Mouse (Mus musculus) intestine, embryonic 14.5 days (tissue): Measurements from ENCODE around the gene Bax. TPM values are rescaled to one million over a fixed set of nuclear protein-coding genes. Genes with fewer than 3 reads are reported as not detected.
"Not testable (repeated sequence)": the region's sequence is repeated elsewhere in the genome, so short reads cannot be mapped to it uniquely, and the experiment has no call there.

Experiments used
- ATAC-seq: fragments of 200-750 bp; cut with Nextera tagmentation; replicated peaks from 2 replicates; pipeline ENCODE4 v1.8.0; 2017; ENCODE audit warnings: low read depth, moderate number of reproducible peaks, moderate TSS enrichment, moderate library complexity; ENCODE audit not compliant: low FRiP score, low TSS enrichment
- DNase-seq: peaks from one replicate; pipeline ENCODE4 v3.0.0-alpha.2; 2018; ENCODE audit warnings: low spot score
- H3K27ac ChIP-seq: fragments of 300-500 bp; sonication (generic); 2 replicates; pipeline ENCODE4 v1.5.1; 2014; ENCODE audit warnings: low read depth, mild to moderate bottlenecking, control low read depth
- H3K27me3 ChIP-seq: fragments of 300-500 bp; sonication (generic); replicated peaks from 2 replicates; pipeline ENCODE4 v1.6.1; 2014; ENCODE audit warnings: low read length, control low read depth; ENCODE audit not compliant: control insufficient read depth, insufficient read depth
- H3K36me3 ChIP-seq: fragments of 300-500 bp; sonication (generic); 2 replicates; pipeline ENCODE4 v1.6.1; 2014; ENCODE audit warnings: low read length, control low read depth; ENCODE audit not compliant: control insufficient read depth, insufficient read depth
- H3K4me1 ChIP-seq: fragments of 300-500 bp; sonication (generic); replicated peaks from 2 replicates; pipeline ENCODE4 v1.6.1; 2014; ENCODE audit warnings: low read length, control low read depth, mixed read lengths; ENCODE audit not compliant: control insufficient read depth, insufficient read depth
- H3K4me2 ChIP-seq: fragments of 300-500 bp; sonication (generic); 2 replicates; pipeline ENCODE4 v1.6.1; 2014; ENCODE audit warnings: low read length
- H3K4me3 ChIP-seq: fragments of 300-500 bp; sonication (generic); 2 replicates; pipeline ENCODE4 v1.5.1; 2014; ENCODE audit warnings: low read depth, low read length, control low read depth, mixed read lengths
- H3K9ac ChIP-seq: fragments of 300-500 bp; sonication (generic); 2 replicates; pipeline ENCODE4 v1.6.1; 2014; ENCODE audit warnings: mild to moderate bottlenecking, low read length
- H3K9me3 ChIP-seq: fragments of 300-500 bp; sonication (generic); 2 replicates; pipeline ENCODE4 v1.6.1; 2016; ENCODE audit warnings: low read length, control low read depth; ENCODE audit not compliant: control insufficient read depth
- WGBS: fragments of 180-500 bp; shearing (Covaris S2); extraction: QIAGEN DNeasy Blood & Tissue Kit; methylation state at CpG from one replicate; pipeline ENCODE4 v1.1.7; 2014; 5-methylcytosine and 5-hydroxymethylcytosine counted together
- polyA plus RNA-seq: library from polyadenylated mRNA; unstranded; fragments of >200 nt; fragmentation: Nextera tagmentation; extraction: Ambion mirVana; gene quantifications from 2 replicates; pipeline ENCODE4 v1.2.1, GENCODE M21; 2014

The Bax gene
- polyA plus RNA-seq, 1 experiment from 2014 or later = 139 TPM

DNA sequence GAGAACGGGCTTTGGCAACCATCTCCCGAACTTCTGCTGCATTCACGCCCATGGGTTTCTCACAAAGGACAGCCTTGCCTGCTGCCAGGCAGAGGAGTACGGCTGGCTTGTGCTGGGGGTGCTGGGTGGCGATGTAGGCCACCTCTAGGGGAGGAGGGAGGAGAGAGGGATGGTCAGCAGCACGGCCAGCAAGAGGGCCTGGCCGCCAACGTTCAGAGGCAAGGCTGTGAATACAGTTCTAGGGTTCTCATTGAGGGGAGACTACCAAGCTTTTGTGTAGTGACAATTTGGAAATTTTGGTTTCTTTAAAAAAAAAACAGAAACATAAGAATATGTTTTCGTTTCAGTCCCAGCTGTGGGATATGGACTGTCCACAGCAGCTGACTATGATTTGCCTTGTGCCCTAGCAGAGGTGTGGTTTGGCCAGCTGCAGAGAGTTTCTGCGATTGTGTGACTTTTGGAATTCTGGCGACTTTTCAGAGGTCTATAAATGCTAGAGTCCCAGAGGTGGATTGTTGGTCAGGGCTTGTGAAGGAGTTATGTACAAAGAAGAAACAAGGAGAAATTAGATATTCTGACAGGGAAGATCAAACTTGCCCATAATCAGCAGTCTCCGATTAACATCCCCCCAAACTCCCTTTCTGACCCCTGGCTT is 20.2 kb upstream of the Bax start, which contains the start of gene Gm45808:
Gene Gm45808, minus strand, starts transcription at position 51 of the 655 bp plus-strand sequence.
- no peak within 1 kb of the TSS for H3K9ac ChIP-seq
- peaks cover 15% of the 10 kb centered on the region for H3K4me1 ChIP-seq
- no peak within 1 kb of the TSS for H3K4me3 ChIP-seq
- no peaks in the 10 kb centered on the region for H3K27me3 ChIP-seq
- H3K4me2 ChIP-seq = no peak within 1 kb of the TSS
- no peaks in the 10 kb centered on the region for H3K9me3 ChIP-seq
- WGBS = 83% methylated on average over 12 of the region's 12 CpGs
- H3K27ac ChIP-seq = peak within 1 kb of the TSS; percentile 49; the same call in 1 of the 2 replicates
- DNase-seq = no peak
- no peak for ATAC-seq
- H3K36me3 ChIP-seq = no peaks in the 10 kb centered on the region

DNA sequence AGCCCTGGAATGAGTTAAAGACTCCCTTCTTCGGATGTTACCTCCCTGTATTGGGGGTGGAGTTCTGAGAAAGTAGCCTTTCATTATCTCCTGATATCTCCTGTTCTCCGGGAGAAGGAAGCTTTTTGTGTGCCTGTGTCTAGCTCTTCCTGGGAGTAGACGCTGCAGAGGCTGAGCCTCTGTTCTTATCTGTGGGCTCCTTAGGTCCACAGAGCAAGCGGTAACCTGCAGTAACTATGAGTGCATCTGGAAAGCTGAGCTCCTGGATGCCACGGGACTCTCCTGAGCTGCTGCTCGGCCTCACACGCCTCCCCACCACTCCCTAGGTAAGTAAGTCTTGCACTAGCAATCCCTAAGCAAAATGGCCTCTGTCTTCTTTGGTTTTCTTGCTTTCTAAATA is 19.5 kb upstream of the Bax start:
- ATAC-seq = no peak
- Histone ChIP-seq H3K27ac (no peak overlapping the region), H3K4me1 (peaks cover 13% of the 10 kb centered on the region), H3K4me2 (no peak overlapping the region), H3K4me3 (no peak overlapping the region), H3K9me3 (no peaks in the 10 kb centered on the region), H3K36me3 (no peaks in the 10 kb centered on the region), H3K9ac (no peak overlapping the region), H3K27me3 (no peaks in the 10 kb centered on the region)
- 62% methylated on average over 7 of the region's 7 CpGs for WGBS
- no peak for DNase-seq

DNA sequence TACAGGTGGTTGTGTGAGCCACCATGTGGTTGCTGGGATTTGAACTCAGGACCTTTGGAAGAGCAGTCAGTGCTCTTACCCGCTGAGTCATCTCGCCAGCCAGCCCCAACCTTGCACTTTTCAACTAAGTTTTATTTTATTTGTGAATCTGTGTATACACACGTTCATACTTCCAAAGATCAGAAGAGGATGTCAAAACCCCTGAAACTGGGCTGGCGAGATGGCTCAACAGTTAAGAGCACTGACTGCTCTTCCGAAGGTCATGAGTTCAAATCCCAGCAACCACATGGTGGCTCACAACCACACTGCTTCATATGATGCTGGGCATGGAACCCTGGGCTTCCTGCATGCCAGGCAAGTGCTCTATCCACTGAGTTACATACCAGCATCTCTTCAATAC is 18.3 kb upstream of the Bax start:
- H3K9me3 ChIP-seq, ATAC-seq, H3K4me2 ChIP-seq, H3K4me3 ChIP-seq, H3K36me3 ChIP-seq, H3K9ac ChIP-seq, DNase-seq, H3K27ac ChIP-seq, H3K4me1 ChIP-seq, H3K27me3 ChIP-seq: not testable (repeated sequence)
- WGBS = 94% methylated on average over 5 of the region's 5 CpGs

DNA sequence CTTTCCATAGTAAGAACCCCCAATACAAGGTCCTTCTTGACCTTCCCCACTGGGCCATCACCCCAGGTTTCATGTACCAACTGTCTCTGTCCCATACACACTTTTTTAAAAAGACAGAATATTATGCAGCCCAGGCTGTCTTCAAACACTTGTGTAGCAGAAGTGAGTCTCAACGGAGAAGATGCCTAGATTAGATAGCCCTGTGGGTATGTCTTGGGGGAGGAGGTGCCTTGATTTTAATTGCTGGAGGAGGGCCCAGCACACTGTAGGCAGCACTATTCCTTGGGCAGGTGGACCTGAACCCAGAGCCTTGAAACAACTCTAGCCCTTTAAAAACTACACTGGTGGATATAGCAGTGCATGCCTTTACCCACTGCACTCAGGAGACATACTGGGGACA is 15.5 kb upstream of the Bax start:
- Histone ChIP-seq H3K27ac (no peak overlapping the region), H3K9ac (no peak overlapping the region), H3K4me2 (no peak overlapping the region), H3K4me1 (no peaks in the 10 kb centered on the region), H3K27me3 (no peaks in the 10 kb centered on the region), H3K36me3 (no peaks in the 10 kb centered on the region), H3K9me3 (no peaks in the 10 kb centered on the region), H3K4me3 (no peak overlapping the region)
- ATAC-seq (no peak), DNase-seq (no peak)
- 67% methylated on average over 1 of the region's 1 CpGs for WGBS

DNA sequence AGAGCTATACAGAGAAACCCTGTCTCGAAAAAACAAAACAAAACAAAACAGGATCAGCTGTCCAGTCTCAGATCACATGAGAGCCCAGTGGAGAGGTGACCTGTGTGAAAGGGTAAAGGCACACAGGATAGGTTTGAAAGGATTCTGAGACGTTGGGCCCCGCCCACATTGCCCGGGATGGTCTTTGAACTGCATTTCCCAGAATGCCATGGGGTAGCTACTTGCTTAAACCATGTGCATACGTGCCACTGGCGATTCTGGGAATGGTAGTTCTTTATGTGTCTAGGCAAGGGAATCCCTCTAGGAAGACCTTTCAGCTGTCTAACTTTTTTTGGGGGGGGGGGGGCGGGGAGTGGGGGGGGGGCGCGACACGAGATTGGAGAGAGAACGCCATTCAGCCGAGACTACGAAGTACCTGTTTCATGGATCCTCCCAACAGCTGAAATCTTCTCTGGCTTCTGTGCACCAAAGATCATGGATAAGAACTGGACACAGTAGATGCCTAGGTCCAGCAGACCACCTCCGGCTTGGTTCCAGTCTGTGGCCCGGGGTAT is 14.8 kb upstream of the Bax start, which contains the start of gene Tulp2:
Gene Tulp2, plus strand, starts transcription at position 504 of the 554 bp plus-strand sequence.
- DNase-seq = peak; percentile 64
- whole genome bisulfite sequencing = 66% methylated on average over 11 of the region's 15 CpGs
- H3K9me3 ChIP-seq = no peaks in the 10 kb centered on the region
- H3K4me1 ChIP-seq = no peaks in the 10 kb centered on the region
- no peaks in the 10 kb centered on the region for H3K27me3 ChIP-seq
- no peaks in the 10 kb centered on the region for H3K36me3 ChIP-seq
- H3K9ac ChIP-seq = no peak within 1 kb of the TSS
- ATAC-seq = peak; percentile 36
- no peak within 1 kb of the TSS for H3K4me3 ChIP-seq
- H3K4me2 ChIP-seq = no peak within 1 kb of the TSS
- no peak within 1 kb of the TSS for H3K27ac ChIP-seq

DNA sequence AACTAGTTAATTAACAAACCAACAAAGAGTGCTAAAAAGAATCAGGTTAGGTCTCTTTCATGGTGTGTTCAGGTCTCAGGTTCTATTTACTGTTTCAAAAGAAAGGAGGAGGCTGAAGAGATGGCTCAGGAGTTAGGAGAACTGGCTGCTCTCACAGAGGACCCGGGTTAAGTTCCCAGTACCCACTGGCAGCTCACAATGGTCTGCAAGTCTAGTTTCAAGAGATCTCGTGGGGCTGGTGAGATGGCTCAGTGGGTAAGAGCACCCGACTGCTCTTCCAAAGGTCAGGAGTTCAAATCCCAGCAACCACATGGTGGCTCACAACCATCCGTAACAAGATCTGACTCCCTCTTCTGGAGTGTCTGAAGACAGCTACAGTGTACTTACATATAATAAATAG is 13.6 kb upstream of the Bax start:
- not testable (repeated sequence) for H3K4me3 ChIP-seq

DNA sequence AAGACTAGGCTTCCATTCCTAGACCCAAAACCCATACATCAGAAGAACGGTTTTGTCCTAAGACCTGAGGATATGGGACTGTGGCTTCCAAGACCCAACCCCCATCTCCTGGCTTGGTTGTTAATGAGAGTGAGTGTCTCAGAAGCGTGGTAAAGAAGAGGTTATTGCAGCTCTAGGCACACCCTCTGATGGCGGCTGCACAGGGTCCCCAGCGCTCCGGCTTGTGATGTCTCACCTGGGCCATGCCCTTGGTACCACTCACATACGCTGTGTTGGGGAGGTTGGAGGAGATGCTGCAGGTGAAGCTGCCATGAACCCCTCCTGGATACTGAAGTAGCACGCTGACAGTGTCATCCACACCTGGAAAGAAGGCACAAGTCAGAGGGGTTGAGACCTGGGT is 12.1 kb upstream of the Bax start:
- Histone ChIP-seq H3K27ac (no peak overlapping the region), H3K27me3 (no peaks in the 10 kb centered on the region), H3K9me3 (no peaks in the 10 kb centered on the region), H3K9ac (no peak overlapping the region), H3K4me2 (no peak overlapping the region), H3K36me3 (no peaks in the 10 kb centered on the region), H3K4me1 (no peaks in the 10 kb centered on the region), H3K4me3 (no peak overlapping the region)
- no peak for ATAC-seq
- WGBS = 92% methylated on average over 7 of the region's 7 CpGs
- no peak for DNase-seq

More for the DNA sequence above, 13.6 kb upstream of the Bax start:
- WGBS = 77% methylated on average over 3 of the region's 4 CpGs
- not testable (repeated sequence) for ATAC-seq, H3K9ac ChIP-seq, H3K27ac ChIP-seq, H3K4me2 ChIP-seq, H3K9me3 ChIP-seq, H3K27me3 ChIP-seq, H3K36me3 ChIP-seq, H3K4me1 ChIP-seq, DNase-seq

DNA sequence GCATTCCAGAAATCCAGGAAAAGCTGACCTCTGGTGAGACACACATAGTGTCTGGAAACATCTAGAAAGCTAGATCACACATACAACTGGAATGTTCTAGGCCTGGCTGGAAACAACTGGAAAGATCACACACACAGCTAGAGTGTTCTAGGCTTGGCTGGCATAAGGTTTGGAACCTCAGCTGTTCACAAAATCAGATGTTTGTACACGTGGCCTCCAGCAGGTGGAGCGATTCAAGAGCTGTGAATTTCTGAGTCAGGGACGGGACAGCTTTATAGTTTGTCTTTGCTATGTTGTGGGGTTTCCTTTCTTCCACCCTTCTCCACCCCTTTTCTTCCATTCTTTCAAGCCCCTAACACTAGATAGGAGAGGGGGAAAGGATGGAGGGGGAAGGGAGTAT is 10.3 kb upstream of the Bax start:
- no peak overlapping the region for H3K9ac ChIP-seq
- no peaks in the 10 kb centered on the region for H3K36me3 ChIP-seq
- no peak for ATAC-seq
- 14% methylated on average over 3 of the region's 3 CpGs for WGBS
- no peak overlapping the region for H3K27ac ChIP-seq
- no peaks in the 10 kb centered on the region for H3K4me1 ChIP-seq
- H3K9me3 ChIP-seq = no peaks in the 10 kb centered on the region
- H3K27me3 ChIP-seq = no peaks in the 10 kb centered on the region
- H3K4me2 ChIP-seq = no peak overlapping the region
- DNase-seq = peak; percentile 73
- H3K4me3 ChIP-seq = no peak overlapping the region

DNA sequence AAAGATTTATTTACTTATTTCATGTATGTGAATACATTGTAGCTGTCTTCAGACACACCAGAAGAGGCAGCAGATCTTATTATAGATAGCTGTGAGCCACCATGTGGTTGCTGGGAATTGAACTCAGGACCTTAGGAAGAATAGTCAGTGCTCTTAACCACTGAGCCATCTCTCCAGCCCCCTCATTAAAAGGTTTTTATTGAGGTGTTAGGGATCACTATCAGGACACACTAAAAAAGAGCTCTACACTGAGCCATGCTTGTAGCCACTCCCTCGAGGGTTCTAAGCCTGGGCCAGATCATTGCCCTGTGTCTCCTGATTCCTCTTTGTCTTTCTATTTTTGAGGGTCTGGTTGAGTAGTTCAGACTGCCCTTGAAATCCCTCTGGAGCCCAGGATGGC is 9.8 kb upstream of the Bax start:
- Histone ChIP-seq H3K9me3 (no peaks in the 10 kb centered on the region), H3K4me2 (no peak overlapping the region), H3K9ac (no peak overlapping the region), H3K27ac (no peak overlapping the region), H3K4me1 (no peaks in the 10 kb centered on the region), H3K4me3 (no peak overlapping the region), H3K36me3 (no peaks in the 10 kb centered on the region), H3K27me3 (no peaks in the 10 kb centered on the region)
- no peak for DNase-seq
- WGBS = 58% methylated on average over 1 of the region's 1 CpGs
- no peak for ATAC-seq
